Mouse (Mus musculus) spleen, adult 12 weeks (tissue): ENCODE data around the gene Sh3d19.
"Not testable (repeated sequence)": the region's sequence is repeated elsewhere in the genome, so short reads cannot be mapped to it uniquely, and the experiment has no call there.

Experiments
- DNase-seq: peaks from one replicate; pipeline ENCODE4 v3.0.0; 2022; ENCODE audit warnings: low spot score

Sh3d19 gene

GRCm38 (mm10) chr3:86093907-86094306 lies 123.0 kb downstream of the Sh3d19 start:
- DNase-seq: no peak

GRCm38 (mm10) chr3:86101956-86102355 lies 131.0 kb downstream of the Sh3d19 start:
- DNase-seq: no peak

- no peak for DNase-seq
Measured at GRCm38 (mm10) chr3:86103449-86104291, 132.8 kb downstream of the Sh3d19 start.

GRCm38 (mm10) chr3:86104433-86104832 lies 133.5 kb downstream of the Sh3d19 start:
- DNase-seq: not testable (repeated sequence)

GRCm38 (mm10) chr3:86104909-86105308 lies 134.0 kb downstream of the Sh3d19 start:
- DNase-seq: no peak

GRCm38 (mm10) chr3:86106086-86106632 lies 135.2 kb downstream of the Sh3d19 start:
- no peak for DNase-seq

GRCm38 (mm10) chr3:86107637-86108539 lies 137.0 kb downstream of the Sh3d19 start:
- DNase-seq: no peak

GRCm38 (mm10) chr3:86108576-86108975 lies 137.7 kb downstream of the Sh3d19 start:
- DNase-seq: peak; percentile 35

GRCm38 (mm10) chr3:86109099-86109498 lies 138.2 kb downstream of the Sh3d19 start:
- no peak for DNase-seq

GRCm38 (mm10) chr3:86110077-86110476 lies 139.2 kb downstream of the Sh3d19 start:
- DNase-seq: no peak

- no peak for DNase-seq
Measured at GRCm38 (mm10) chr3:86112766-86113165, 141.9 kb downstream of the Sh3d19 start.

GRCm38 (mm10) chr3:86114659-86115338 lies 143.9 kb downstream of the Sh3d19 start:
- DNase-seq: no peak

- DNase-seq: no peak
Measured at GRCm38 (mm10) chr3:86116951-86117350, 146.0 kb downstream of the Sh3d19 start.

- DNase-seq: no peak
Measured at GRCm38 (mm10) chr3:86119237-86119932, 148.5 kb downstream of the Sh3d19 start.

- DNase-seq: no peak
Measured at GRCm38 (mm10) chr3:86122156-86122555, 151.2 kb downstream of the Sh3d19 start.

- DNase-seq: no peak
Measured at GRCm38 (mm10) chr3:86123251-86123746, 152.4 kb downstream of the Sh3d19 start.

- peak; percentile 37 for DNase-seq
Measured at GRCm38 (mm10) chr3:86129757-86130156, 158.8 kb downstream of the Sh3d19 start.

- no peak for DNase-seq
Measured at GRCm38 (mm10) chr3:86134939-86135638, 164.2 kb downstream of the Sh3d19 start.

GRCm38 (mm10) chr3:86135886-86136563 lies 165.1 kb downstream of the Sh3d19 start:
- no peak for DNase-seq
